Mouse (Mus musculus) liver, postnatal 0 days (tissue): ENCODE results near the gene Lingo3. TPM values are rescaled to one million over a fixed set of nuclear protein-coding genes. Genes with fewer than 3 reads are reported as not detected.

Source experiments
- ATAC-seq: fragments of 200-750 bp; cut with Nextera tagmentation; 2 replicates; pipeline ENCODE4 v1.8.0; 2017; ENCODE audit warnings: mild to moderate bottlenecking, moderate library complexity
- DNase-seq: peaks from one replicate; pipeline ENCODE4 v3.0.0-alpha.2; 2016
- H3K27ac ChIP-seq: fragments of 300-500 bp; sonication (generic); 2 replicates; pipeline ENCODE4 v1.5.1; 2014; ENCODE audit warnings: antibody characterized with exemption, moderate library complexity, mild to moderate bottlenecking, low read depth
- H3K27me3 ChIP-seq: fragments of 300-500 bp; sonication (generic); 2 replicates; pipeline ENCODE4 v1.6.1; 2014; ENCODE audit warnings: low read length, control low read depth, mixed read lengths; ENCODE audit not compliant: insufficient read depth
- H3K36me3 ChIP-seq: fragments of 300-500 bp; sonication (generic); replicated peaks from 2 replicates; pipeline ENCODE4 v1.6.1; 2014; ENCODE audit warnings: mild to moderate bottlenecking, control low read depth, low read length, moderate library complexity, mixed read lengths; ENCODE audit not compliant: insufficient read depth
- H3K4me1 ChIP-seq: fragments of 300-500 bp; sonication (generic); 2 replicates; pipeline ENCODE4 v1.6.1; 2014; ENCODE audit warnings: antibody characterized with exemption, mild to moderate bottlenecking, control low read depth; ENCODE audit not compliant: insufficient read depth
- H3K4me2 ChIP-seq: fragments of 300-500 bp; sonication (generic); 2 replicates; pipeline ENCODE4 v1.6.1; 2014; ENCODE audit warnings: low read depth, mild to moderate bottlenecking, low read length, moderate library complexity, mixed read lengths
- H3K4me3 ChIP-seq: fragments of 300-500 bp; sonication (generic); 2 replicates; pipeline ENCODE4 v1.5.1; 2014; ENCODE audit warnings: low read depth, low read length
- H3K9ac ChIP-seq: fragments of 300-500 bp; sonication (generic); replicated peaks from 2 replicates; pipeline ENCODE4 v1.6.1; 2014; ENCODE audit warnings: mild to moderate bottlenecking, moderate library complexity
- H3K9me3 ChIP-seq: fragments of 300-500 bp; sonication (generic); 2 replicates; pipeline ENCODE4 v1.6.1; 2016; ENCODE audit warnings: mild to moderate bottlenecking, control low read depth, low read length, mixed read lengths
- CTCF ChIP-seq: sonication (generic); IDR thresholded peaks from 2 replicates; pipeline ENCODE4 v1.5.1; 2016; ENCODE audit warnings: antibody characterized with exemption, low read depth
- EP300 ChIP-seq: IDR thresholded peaks from 2 replicates; pipeline ENCODE4 v1.6.1; 2016; ENCODE audit warnings: antibody characterized with exemption, low read depth, mild to moderate bottlenecking
- WGBS: fragments of 180-500 bp; shearing (Covaris S2); extraction: QIAGEN DNeasy Blood & Tissue Kit; methylation state at CpG from one replicate; pipeline ENCODE4 v1.1.7; 2014; ENCODE audit not compliant: insufficient replicate concordance; 5-methylcytosine and 5-hydroxymethylcytosine counted together
- polyA plus RNA-seq: library from polyadenylated mRNA; unstranded; fragments of >200 nt; fragmentation: Nextera tagmentation; extraction: Ambion mirVana; gene quantifications from 2 replicates; pipeline ENCODE4 v1.2.1, GENCODE M21; 2015

The Lingo3 gene
- polyA plus RNA-seq: not detected in 2 replicates

DNA sequence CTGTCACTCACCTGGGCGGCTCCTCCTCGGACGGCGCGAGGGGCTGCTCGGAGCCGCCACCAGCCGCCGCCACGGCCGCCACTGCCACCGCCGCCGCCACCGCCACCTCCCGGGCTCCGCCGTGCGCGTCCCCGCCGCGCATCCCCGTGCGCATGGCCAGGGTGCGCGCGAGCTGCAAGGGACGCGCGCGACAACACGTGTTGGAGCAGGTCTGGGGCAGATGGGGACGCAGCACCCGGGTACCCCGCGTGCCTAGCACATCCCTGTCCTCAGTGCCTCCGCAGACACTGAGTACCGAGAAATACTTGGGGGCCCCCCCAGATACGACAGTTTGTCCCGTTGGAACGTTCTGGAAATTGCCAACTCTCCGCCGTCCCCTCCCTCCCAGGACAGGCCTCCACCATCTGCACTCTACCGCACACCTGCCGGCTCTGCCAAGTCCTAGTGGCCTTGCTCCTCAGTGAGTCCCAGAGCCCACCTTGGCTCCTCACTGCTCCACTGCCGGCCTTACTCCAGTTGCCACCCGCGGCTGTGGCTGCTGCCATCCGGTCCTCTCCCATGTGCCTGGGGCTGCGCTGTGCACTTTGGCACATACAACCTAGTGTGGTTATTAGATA lies at the start of gene Lingo3:
Gene Lingo3 (minus strand): TSS at position 109 of the 617 bp plus-strand sequence.
- Histone ChIP-seq H3K9ac (no peak within 1 kb of the TSS), H3K27ac (no peak within 1 kb of the TSS), H3K4me1 (peaks cover 13% of the 10 kb centered on the region), H3K27me3 (peaks cover 47% of the 10 kb centered on the region), H3K4me3 (peak within 1 kb of the TSS; percentile 15; the same call in 1 of the 2 replicates), H3K4me2 (peak within 1 kb of the TSS; percentile 55), H3K36me3 (no peaks in the 10 kb centered on the region), H3K9me3 (no peaks in the 10 kb centered on the region)
- DNase-seq: no peak
- WGBS: 6% methylated on average over 43 of the region's 51 CpGs
- TF ChIP-seq EP300: no peak
- TF ChIP-seq CTCF: no peak
- ATAC-seq: no peak; the same call in 1 of the 2 replicates

DNA sequence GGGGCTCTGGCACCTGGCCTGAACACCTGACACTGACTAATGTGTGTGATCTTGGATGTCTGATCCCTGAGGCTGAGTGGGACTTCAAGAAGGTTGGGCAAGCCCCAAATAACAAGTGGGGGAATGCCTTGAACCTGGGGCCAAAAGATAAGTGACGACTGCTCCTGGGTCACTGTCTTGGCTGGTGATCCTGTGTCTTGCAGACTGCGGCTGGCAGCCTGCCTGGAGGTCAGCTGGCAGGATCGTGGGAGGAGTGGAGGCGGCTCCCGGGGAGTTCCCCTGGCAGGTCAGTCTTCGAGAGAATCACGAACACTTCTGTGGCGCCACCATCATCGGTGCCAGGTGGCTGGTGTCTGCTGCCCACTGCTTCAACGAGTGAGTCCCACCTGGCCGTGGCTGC lies 43.3 kb upstream of the Lingo3 start:
- Histone ChIP-seq H3K4me3 (no peak overlapping the region), H3K36me3 (no peaks in the 10 kb centered on the region), H3K27me3 (peaks cover 12% of the 10 kb centered on the region; the same call in 1 of the 2 replicates), H3K4me1 (no peaks in the 10 kb centered on the region), H3K4me2 (no peak overlapping the region), H3K27ac (no peak overlapping the region), H3K9me3 (no peaks in the 10 kb centered on the region), H3K9ac (no peak overlapping the region)
- WGBS: 53% methylated on average over 11 of the region's 11 CpGs
- no peak for DNase-seq
- ATAC-seq: no peak
- TF ChIP-seq CTCF: no peak
- no peak for TF ChIP-seq EP300

DNA sequence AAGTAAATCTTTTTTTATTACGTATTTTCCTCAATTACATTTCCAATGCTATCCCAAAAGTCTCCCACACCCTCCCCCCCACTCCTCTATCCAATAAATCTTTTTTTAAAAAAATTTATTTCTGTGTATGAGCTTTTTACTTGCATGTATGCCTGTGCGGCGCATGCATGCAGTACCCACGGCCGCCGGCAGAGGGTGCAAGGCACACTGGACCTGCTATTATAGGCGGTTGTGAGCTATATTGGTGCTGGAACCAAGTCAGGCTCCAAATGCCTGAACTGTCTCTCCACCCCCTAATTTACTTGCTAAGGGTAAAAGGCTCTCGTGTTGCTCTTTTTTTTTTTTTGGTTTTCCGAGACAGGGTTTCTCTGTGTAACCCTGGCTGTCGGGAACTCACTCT lies 37.5 kb upstream of the Lingo3 start:
- DNase-seq: peak; percentile 88
- TF ChIP-seq CTCF (peak; percentile 91), EP300 (no peak)
- H3K9ac ChIP-seq: no peak overlapping the region
- ATAC-seq: no peak
- no peak overlapping the region for H3K27ac ChIP-seq
- no peak overlapping the region for H3K4me2 ChIP-seq
- peaks cover 5% of the 10 kb centered on the region; the same call in 1 of the 2 replicates for H3K4me1 ChIP-seq
- no peaks in the 10 kb centered on the region for H3K36me3 ChIP-seq
- no peak overlapping the region for H3K4me3 ChIP-seq
- WGBS: 25% methylated on average over 10 of the region's 10 CpGs
- H3K9me3 ChIP-seq: no peaks in the 10 kb centered on the region
- no peaks in the 10 kb centered on the region for H3K27me3 ChIP-seq

DNA sequence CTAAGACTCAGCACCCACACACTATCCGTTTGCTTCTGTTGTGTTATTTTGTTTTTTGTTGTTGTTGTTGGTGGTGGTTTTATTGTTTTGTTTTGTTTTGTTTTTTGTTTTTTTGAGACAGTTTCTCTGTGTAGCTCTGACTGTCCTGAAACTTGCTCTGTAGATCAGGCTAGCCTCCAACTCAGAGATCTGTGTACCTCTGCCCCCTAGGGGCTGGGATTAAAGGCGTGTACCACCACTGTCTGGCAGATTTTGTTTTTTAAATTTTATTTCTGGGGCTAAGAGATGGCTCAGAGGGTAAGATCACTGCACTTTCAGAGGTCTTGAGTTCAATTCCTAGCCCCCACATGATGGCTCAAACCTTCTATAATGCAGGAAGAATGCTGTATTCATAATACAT lies 37.1 kb upstream of the Lingo3 start:
- TF ChIP-seq EP300: no peak
- TF ChIP-seq CTCF: no peak; the same call in 1 of the 2 replicates
- Histone ChIP-seq H3K36me3 (no peaks in the 10 kb centered on the region), H3K4me3 (no peak overlapping the region), H3K27me3 (no peaks in the 10 kb centered on the region), H3K4me2 (0 out of 2 replicates have a peak overlapping the region, but pooled peaks have one; percentile 37), H3K4me1 (peaks cover 5% of the 10 kb centered on the region; the same call in 1 of the 2 replicates), H3K27ac (peak overlapping the region; percentile 51; the same call in 1 of the 2 replicates), H3K9me3 (no peaks in the 10 kb centered on the region), H3K9ac (no peak overlapping the region)
- 72% methylated on average over 2 of the region's 2 CpGs for WGBS
- ATAC-seq (no peak), DNase-seq (no peak)

- Histone ChIP-seq H3K4me1 (peaks cover 5% of the 10 kb centered on the region; the same call in 1 of the 2 replicates), H3K4me2 (peak overlapping the region; percentile 37), H3K9me3 (no peaks in the 10 kb centered on the region), H3K9ac (no peak overlapping the region), H3K27me3 (no peaks in the 10 kb centered on the region), H3K36me3 (no peaks in the 10 kb centered on the region), H3K27ac (peak overlapping the region; percentile 51; the same call in 1 of the 2 replicates), H3K4me3 (no peak overlapping the region)
- WGBS: 6% methylated on average over 5 of the region's 5 CpGs
- peak; percentile 81 for ATAC-seq
- TF ChIP-seq CTCF: peak; percentile 97
- peak; percentile 80 for TF ChIP-seq EP300
- DNase-seq: peak; percentile 88
These were observed 36.3 kb upstream of the Lingo3 start for GRCm38 (mm10) chr10:80880131-80880641.

DNA sequence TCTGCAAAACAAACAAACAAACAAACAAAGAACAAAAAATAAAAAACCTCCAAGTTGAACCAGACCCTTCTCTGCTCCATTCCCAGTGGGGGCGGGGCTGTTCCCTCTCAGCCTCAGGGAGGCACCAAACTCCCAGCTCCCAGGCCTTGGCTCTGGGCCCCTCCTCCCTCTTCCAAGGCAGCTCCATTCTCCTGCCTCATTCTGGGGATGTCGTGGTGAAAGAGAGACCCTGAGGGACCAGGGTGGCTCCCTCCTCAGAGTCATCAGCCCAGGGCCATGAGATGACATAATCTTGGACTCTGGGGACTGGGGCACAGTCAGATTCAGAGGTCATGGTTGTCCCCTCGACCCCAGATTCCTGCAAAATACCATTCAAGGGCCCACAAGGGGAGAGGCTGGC lies 32.8 kb upstream of the Lingo3 start:
- H3K36me3 ChIP-seq: no peaks in the 10 kb centered on the region
- TF ChIP-seq EP300 (no peak), CTCF (no peak)

More for the DNA sequence above, 32.8 kb upstream of the Lingo3 start:
- 0 out of 2 replicates have a peak overlapping the region, but pooled peaks have one; percentile 5 for H3K27ac ChIP-seq
- H3K4me3 ChIP-seq: no peak overlapping the region
- H3K27me3 ChIP-seq: peaks cover 2% of the 10 kb centered on the region; the same call in 1 of the 2 replicates
- no peak for ATAC-seq
- H3K4me2 ChIP-seq: no peak overlapping the region
- H3K9me3 ChIP-seq: no peaks in the 10 kb centered on the region
- H3K4me1 ChIP-seq: peaks cover 5% of the 10 kb centered on the region; the same call in 1 of the 2 replicates
- DNase-seq: no peak
- 42% methylated on average over 3 of the region's 3 CpGs for WGBS
- no peak overlapping the region for H3K9ac ChIP-seq
